Mouse (Mus musculus) hindbrain, postnatal 0 days (tissue): Measurements from ENCODE around the gene Sardh. TPM values are rescaled to one million over a fixed set of nuclear protein-coding genes. Genes with fewer than 3 reads are reported as not detected.

Experiments used
- ATAC-seq: fragments of 200-750 bp; cut with Nextera tagmentation; 2 replicates; pipeline ENCODE4 v1.8.0; 2017; ENCODE audit warnings: mild to moderate bottlenecking, moderate TSS enrichment, moderate library complexity
- DNase-seq: peaks from one replicate; pipeline ENCODE4 v3.0.0-alpha.2; 2015; ENCODE audit warnings: low spot score
- H3K27ac ChIP-seq: fragments of 300-500 bp; sonication (generic); 2 replicates; pipeline ENCODE4 v1.5.1; 2014; ENCODE audit warnings: mild to moderate bottlenecking
- H3K27me3 ChIP-seq: fragments of 300-500 bp; sonication (generic); 2 replicates; pipeline ENCODE4 v1.6.1; 2014; ENCODE audit warnings: low read length, mixed read lengths; ENCODE audit not compliant: insufficient read depth
- H3K36me3 ChIP-seq: fragments of 300-500 bp; sonication (generic); 2 replicates; pipeline ENCODE4 v1.6.1; 2014; ENCODE audit warnings: low read length, mixed read lengths; ENCODE audit not compliant: insufficient read depth
- H3K4me1 ChIP-seq: fragments of 300-500 bp; sonication (generic); 2 replicates; pipeline ENCODE4 v1.6.1; 2014; ENCODE audit warnings: antibody characterized with exemption, low read length, mixed read lengths; ENCODE audit not compliant: insufficient read depth
- H3K4me2 ChIP-seq: fragments of 300-500 bp; sonication (generic); 2 replicates; pipeline ENCODE4 v1.6.1; 2014; ENCODE audit warnings: low read depth, mild to moderate bottlenecking, low read length, moderate library complexity, mixed read lengths
- H3K4me3 ChIP-seq: fragments of 300-500 bp; sonication (generic); 2 replicates; pipeline ENCODE4 v1.5.1; 2014; ENCODE audit warnings: low read length
- H3K9ac ChIP-seq: fragments of 300-500 bp; sonication (generic); replicated peaks from 2 replicates; pipeline ENCODE4 v1.6.1; 2014; ENCODE audit warnings: mild to moderate bottlenecking, low read length, moderate library complexity, mixed read lengths
- H3K9me3 ChIP-seq: fragments of 300-500 bp; sonication (generic); 2 replicates; pipeline ENCODE4 v1.6.1; 2016; ENCODE audit warnings: low read length, mixed read lengths
- CTCF ChIP-seq: IDR thresholded peaks from 2 replicates; pipeline ENCODE4 v1.5.1; 2016; ENCODE audit warnings: antibody characterized with exemption, control low read depth, low read depth
- WGBS: fragments of 180-500 bp; shearing (Covaris S2); extraction: QIAGEN DNeasy Blood & Tissue Kit; methylation state at CpG from one replicate; pipeline ENCODE4 v1.1.7; 2014; 5-methylcytosine and 5-hydroxymethylcytosine counted together
- polyA plus RNA-seq: library from polyadenylated mRNA; unstranded; fragments of >200 nt; fragmentation: Nextera tagmentation; extraction: Ambion mirVana; gene quantifications from 2 replicates; pipeline ENCODE4 v1.2.1, GENCODE M21; 2015
- total RNA-seq: library from RNA; depleted of rRNA; stranded (reverse); fragments of >200 nt; gene quantifications from 2 replicates; pipeline ENCODE4 v1.2.3, GENCODE M21; 2014

Sardh gene
- total and polyA plus RNA-seq, 2 experiments from 2014 or later: 10.4 to 22.3 TPM

GRCm38 (mm10) chr2:27162656-27163055 lies 85.5 kb downstream of the Sardh start:
- Histone ChIP-seq H3K4me2 (no peak overlapping the region), H3K36me3 (no peaks in the 10 kb centered on the region), H3K4me3 (no peak overlapping the region), H3K4me1 (peaks cover 5% of the 10 kb centered on the region; the same call in 1 of the 2 replicates), H3K27ac (no peak overlapping the region), H3K27me3 (no peaks in the 10 kb centered on the region), H3K9me3 (no peaks in the 10 kb centered on the region), H3K9ac (no peak overlapping the region)
- 44% methylated on average over 11 of the region's 11 CpGs for WGBS
- TF ChIP-seq CTCF: no peak
- ATAC-seq: 0 out of 2 replicates have a peak, but pooled peaks have one; percentile 35
- DNase-seq: peak; percentile 33

- no peak overlapping the region for H3K4me3 ChIP-seq
- 93% methylated on average over 2 of the region's 2 CpGs for WGBS
- TF ChIP-seq CTCF: no peak
- peaks cover 5% of the 10 kb centered on the region; the same call in 1 of the 2 replicates for H3K4me1 ChIP-seq
- no peak overlapping the region for H3K9ac ChIP-seq
- no peaks in the 10 kb centered on the region for H3K36me3 ChIP-seq
- DNase-seq: no peak
- no peak for ATAC-seq
- no peak overlapping the region for H3K4me2 ChIP-seq
- H3K9me3 ChIP-seq: no peaks in the 10 kb centered on the region
- no peaks in the 10 kb centered on the region for H3K27me3 ChIP-seq
- no peak overlapping the region for H3K27ac ChIP-seq
Observed at GRCm38 (mm10) chr2:27161526-27161925, 86.6 kb downstream of the Sardh start.

- TF ChIP-seq CTCF: no peak
- no peak for ATAC-seq
Observed at GRCm38 (mm10) chr2:27156596-27156995, 91.5 kb downstream of the Sardh start.

GRCm38 (mm10) chr2:27154466-27155185 lies 93.5 kb downstream of the Sardh start:
- no peak overlapping the region for H3K4me3 ChIP-seq
- DNase-seq: no peak
- TF ChIP-seq CTCF: no peak
- H3K4me1 ChIP-seq: no peaks in the 10 kb centered on the region
- no peak overlapping the region for H3K4me2 ChIP-seq
- no peak overlapping the region for H3K27ac ChIP-seq
- no peak overlapping the region for H3K9ac ChIP-seq
- WGBS: 62% methylated on average over 10 of the region's 10 CpGs
- no peaks in the 10 kb centered on the region for H3K36me3 ChIP-seq
- H3K9me3 ChIP-seq: no peaks in the 10 kb centered on the region
- no peak for ATAC-seq
- no peaks in the 10 kb centered on the region for H3K27me3 ChIP-seq

More at GRCm38 (mm10) chr2:27156596-27156995, 91.5 kb downstream of the Sardh start:
- Histone ChIP-seq H3K4me2 (no peak overlapping the region), H3K36me3 (no peaks in the 10 kb centered on the region), H3K27ac (no peak overlapping the region), H3K9me3 (no peaks in the 10 kb centered on the region), H3K4me3 (no peak overlapping the region), H3K4me1 (no peaks in the 10 kb centered on the region), H3K9ac (no peak overlapping the region), H3K27me3 (no peaks in the 10 kb centered on the region)
- WGBS: 51% methylated on average over 6 of the region's 6 CpGs
- no peak for DNase-seq

- H3K27me3 ChIP-seq: no peaks in the 10 kb centered on the region
Observed at GRCm38 (mm10) chr2:27149457-27149856, 98.7 kb downstream of the Sardh start.

GRCm38 (mm10) chr2:27146840-27147239 lies 101.3 kb downstream of the Sardh start:
- no peak overlapping the region for H3K9ac ChIP-seq
- no peak overlapping the region for H3K27ac ChIP-seq
- no peaks in the 10 kb centered on the region for H3K36me3 ChIP-seq
- no peaks in the 10 kb centered on the region for H3K27me3 ChIP-seq
- DNase-seq (no peak), ATAC-seq (no peak)
- 79% methylated on average over 6 of the region's 6 CpGs for WGBS
- TF ChIP-seq CTCF: no peak
- H3K4me1 ChIP-seq: peaks cover 4% of the 10 kb centered on the region; the same call in 1 of the 2 replicates
- no peaks in the 10 kb centered on the region for H3K9me3 ChIP-seq
- H3K4me2 ChIP-seq: no peak overlapping the region
- no peak overlapping the region for H3K4me3 ChIP-seq

More at GRCm38 (mm10) chr2:27149457-27149856, 98.7 kb downstream of the Sardh start:
- H3K9ac ChIP-seq: no peak overlapping the region
- no peaks in the 10 kb centered on the region for H3K36me3 ChIP-seq
- no peaks in the 10 kb centered on the region for H3K9me3 ChIP-seq
- DNase-seq: no peak
- no peak overlapping the region for H3K4me2 ChIP-seq
- no peak for TF ChIP-seq CTCF
- WGBS: 12% methylated on average over 2 of the region's 2 CpGs
- no peak for ATAC-seq
- no peak overlapping the region for H3K4me3 ChIP-seq
- H3K4me1 ChIP-seq: no peaks in the 10 kb centered on the region
- H3K27ac ChIP-seq: no peak overlapping the region

- Histone ChIP-seq H3K9ac (no peak overlapping the region), H3K36me3 (no peaks in the 10 kb centered on the region), H3K4me3 (no peak overlapping the region), H3K27ac (no peak overlapping the region), H3K4me2 (no peak overlapping the region), H3K4me1 (peaks cover 5% of the 10 kb centered on the region; the same call in 1 of the 2 replicates), H3K9me3 (no peaks in the 10 kb centered on the region), H3K27me3 (0 out of 2 replicates have a peak, but pooled peaks cover 3% of the 10 kb centered on the region)
- 48% methylated on average over 2 of the region's 2 CpGs for WGBS
- TF ChIP-seq CTCF: no peak
- ATAC-seq (no peak), DNase-seq (no peak)
Observed at GRCm38 (mm10) chr2:27144957-27145356, 103.2 kb downstream of the Sardh start.
